ENCODE assay signal across 8 mouse cellular contexts in the genomic region with DNA sequence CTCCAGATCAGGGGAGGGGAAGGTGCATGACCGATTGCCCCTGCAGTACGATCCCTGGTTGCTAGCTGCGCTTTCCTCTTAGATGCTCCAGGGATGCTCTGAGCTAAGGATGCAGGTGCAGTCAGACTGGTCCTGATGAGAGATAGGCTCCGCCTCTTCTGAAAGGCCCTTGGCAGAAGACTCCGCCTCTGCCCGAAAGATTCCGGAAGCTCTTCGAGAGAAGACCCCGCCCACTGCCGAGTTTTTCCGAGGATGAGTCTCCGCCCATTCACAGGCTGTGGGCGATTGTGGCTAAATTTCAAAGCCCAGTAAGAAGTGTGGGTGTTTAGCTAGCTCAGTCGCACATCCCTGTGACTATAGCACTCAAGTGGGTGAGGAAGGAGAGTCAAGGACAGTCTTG. TPM values are rescaled to one million over a fixed set of nuclear protein-coding genes. Genes with fewer than 3 reads are reported as not detected.
DNase-seq lines count a peak whose midpoint lies in the region; ATAC-seq lines count a peak whose summit lies in the region.
"Not testable (repeated sequence)": the region's sequence is repeated elsewhere in the genome, so short reads cannot be mapped to it uniquely, and the experiment has no call there.

No protein-coding gene starts in this region.

- peak; percentile 55 to 56 for DNase-seq in B cell, adult 2 months
- peak; percentile 76 to 88 for DNase-seq in right cerebral cortex, postnatal 36 days (ENCODE audit: low spot score in 2 of 2)

- not testable (repeated sequence) for H3K9me3 ChIP-seq in forebrain, embryonic 13.5 days (replicated peaks); heart, embryonic 15.5 days (replicated peaks); kidney, embryonic 16.5 days (ENCODE audit: low read length); limb, embryonic 12.5 days; midbrain, embryonic 12.5 days

- peak overlapping the region; percentile 65; the same call in 1 of the 2 replicates for H3K27ac ChIP-seq in forebrain, embryonic 13.5 days
- H3K27ac ChIP-seq in heart, embryonic 15.5 days; kidney, embryonic 16.5 days (ENCODE audit: low read length); limb, embryonic 12.5 days: not testable (repeated sequence)
- H3K27ac ChIP-seq in midbrain, embryonic 12.5 days (replicated peaks) = 0 out of 2 replicates have a peak overlapping the region, but pooled peaks have one; percentile 60

- not testable (repeated sequence) for H3K4me1 ChIP-seq in forebrain, embryonic 13.5 days; heart, embryonic 15.5 days (replicated peaks); kidney, embryonic 16.5 days (ENCODE audit: insufficient read depth, low read length); limb, embryonic 12.5 days (replicated peaks); midbrain, embryonic 12.5 days

- WGBS in forebrain, embryonic 13.5 days = under 1% methylated on average over 14 of the region's 14 CpGs
- WGBS in heart, embryonic 15.5 days = 8% methylated on average over 14 of the region's 14 CpGs
- 3% methylated on average over 13 of the region's 14 CpGs for WGBS in kidney, embryonic 16.5 days
- WGBS in limb, embryonic 12.5 days = 2% methylated on average over 14 of the region's 14 CpGs
- WGBS in midbrain, embryonic 12.5 days = 1% methylated on average over 13 of the region's 14 CpGs

- peak overlapping the region; percentile 60 for H3K4me2 ChIP-seq in forebrain, embryonic 13.5 days
- H3K4me2 ChIP-seq in heart, embryonic 15.5 days = 0 out of 2 replicates have a peak overlapping the region, but pooled peaks have one; percentile 13
- 0 out of 2 replicates have a peak overlapping the region, but pooled peaks have one; percentile 8 for H3K4me2 ChIP-seq in kidney, embryonic 16.5 days (replicated peaks; ENCODE audit: low read depth, low read length)
- peak overlapping the region; percentile 30; the same call in 1 of the 2 replicates for H3K4me2 ChIP-seq in limb, embryonic 12.5 days
- H3K4me2 ChIP-seq in midbrain, embryonic 12.5 days (replicated peaks) = peak overlapping the region; percentile 57

- not testable (repeated sequence) for H3K36me3 ChIP-seq in forebrain, embryonic 13.5 days (ENCODE audit: poor library complexity, severe bottlenecking); heart, embryonic 15.5 days; kidney, embryonic 16.5 days (ENCODE audit: insufficient read depth, low read length); limb, embryonic 12.5 days; midbrain, embryonic 12.5 days

- H3K9ac ChIP-seq in forebrain, embryonic 13.5 days; heart, embryonic 15.5 days; kidney, embryonic 16.5 days (replicated peaks; ENCODE audit: low read length); limb, embryonic 12.5 days (replicated peaks); midbrain, embryonic 12.5 days (replicated peaks): not testable (repeated sequence)

- peak overlapping the region; percentile 31 for H3K4me3 ChIP-seq in forebrain, embryonic 13.5 days
- H3K4me3 ChIP-seq in heart, embryonic 15.5 days = not testable (repeated sequence)
- peak overlapping the region; percentile 12; the same call in 1 of the 2 replicates for H3K4me3 ChIP-seq in kidney, embryonic 16.5 days (ENCODE audit: low read length)
- H3K4me3 ChIP-seq in limb, embryonic 12.5 days (replicated peaks) = 0 out of 2 replicates have a peak overlapping the region, but pooled peaks have one; percentile 4
- H3K4me3 ChIP-seq in midbrain, embryonic 12.5 days = peak overlapping the region; percentile 36

- peak; percentile 83 for ATAC-seq in cerebellum, adult (ENCODE audit: insufficient number of reproducible peaks, low FRiP score, low TSS enrichment)
- peak; percentile 76 for ATAC-seq in forebrain, embryonic 13.5 days
- peak; percentile 48 for ATAC-seq in heart, embryonic 15.5 days (replicated peaks; ENCODE audit: insufficient number of reproducible peaks, insufficient read depth, low FRiP score, low read depth)
- ATAC-seq in kidney, embryonic 16.5 days (ENCODE audit: low FRiP score, low TSS enrichment) = peak; percentile 43
- peak; percentile 14; the same call in 1 of the 2 replicates for ATAC-seq in limb, embryonic 12.5 days (ENCODE audit: insufficient number of reproducible peaks, insufficient read depth, low FRiP score, low TSS enrichment, low read depth)
- ATAC-seq in midbrain, embryonic 12.5 days (ENCODE audit: low FRiP score, low read depth) = peak; percentile 75

- H3K27me3 ChIP-seq in forebrain, embryonic 13.5 days; heart, embryonic 15.5 days; kidney, embryonic 16.5 days (ENCODE audit: insufficient read depth, low read length); limb, embryonic 12.5 days; midbrain, embryonic 12.5 days: not testable (repeated sequence)

RNA-seq across cellular contexts. Expression of a gene that starts 2.6 kb away (rescaled TPM):
- 12.7 and 14.6 TPM in 2 replicates for polyA plus RNA-seq in forebrain, embryonic 13.5 days (2015; fragmentation: Nextera tagmentation; extraction: Ambion mirVana)
- polyA plus RNA-seq in heart, embryonic 15.5 days (2015; fragmentation: Nextera tagmentation; extraction: Ambion mirVana) = 6.0 and 7.4 TPM in 2 replicates
- polyA plus RNA-seq in kidney, embryonic 16.5 days (2015; fragmentation: Nextera tagmentation; extraction: Ambion mirVana) = 11.3 and 12.7 TPM in 2 replicates
- 17.2 and 18.0 TPM in 2 replicates for polyA plus RNA-seq in limb, embryonic 12.5 days (2016; fragmentation: Nextera tagmentation; extraction: Ambion mirVana)
- polyA plus RNA-seq in midbrain, embryonic 12.5 days (2016; fragmentation: Nextera tagmentation; extraction: Ambion mirVana) = 18.9 and 19.8 TPM in 2 replicates

RNA-seq across cellular contexts. Expression of a gene that starts 57.4 kb away (rescaled TPM):
- 218 and 237 TPM in 2 replicates for polyA plus RNA-seq in forebrain, embryonic 13.5 days (2015; fragmentation: Nextera tagmentation; extraction: Ambion mirVana)
- polyA plus RNA-seq in heart, embryonic 15.5 days (2015; fragmentation: Nextera tagmentation; extraction: Ambion mirVana) = 10.8 and 14.4 TPM in 2 replicates
- 12.6 and 13.7 TPM in 2 replicates for polyA plus RNA-seq in kidney, embryonic 16.5 days (2015; fragmentation: Nextera tagmentation; extraction: Ambion mirVana)
- polyA plus RNA-seq in limb, embryonic 12.5 days (2016; fragmentation: Nextera tagmentation; extraction: Ambion mirVana) = 32.0 and 36.8 TPM in 2 replicates
- 200 and 205 TPM in 2 replicates for polyA plus RNA-seq in midbrain, embryonic 12.5 days (2016; fragmentation: Nextera tagmentation; extraction: Ambion mirVana)

Comparison
In these comparisons a context has a peak if more than half of its experiments do, and no peak if none do; other contexts are left out.
1. ATAC-seq: peak in every context shown above with its lines; median percentile 83 in cerebellum, adult; 76 in forebrain, embryonic 13.5 days; 75 in midbrain, embryonic 12.5 days; 48 in heart, embryonic 15.5 days; 43 in kidney, embryonic 16.5 days; 14 in limb, embryonic 12.5 days.
2. H3K4me2 ChIP-seq: peak in every context shown above with its lines; median percentile 60 in forebrain, embryonic 13.5 days; 57 in midbrain, embryonic 12.5 days; 30 in limb, embryonic 12.5 days; 13 in heart, embryonic 15.5 days; 8 in kidney, embryonic 16.5 days.